Mouse (Mus musculus): ENCODE measurements around the gene Ncln. TPM values are rescaled to one million over a fixed set of nuclear protein-coding genes. Genes with fewer than 3 reads are reported as not detected.

Ncln gene
- not detected for polyA plus RNA-seq (2014; fragmentation: Illumina TruSeq; extraction: RNeasy Lipid Tissue Mini Kit (QIAGEN cat#74804); ENCODE audit: low read depth, low replicate concordance)

DNA sequence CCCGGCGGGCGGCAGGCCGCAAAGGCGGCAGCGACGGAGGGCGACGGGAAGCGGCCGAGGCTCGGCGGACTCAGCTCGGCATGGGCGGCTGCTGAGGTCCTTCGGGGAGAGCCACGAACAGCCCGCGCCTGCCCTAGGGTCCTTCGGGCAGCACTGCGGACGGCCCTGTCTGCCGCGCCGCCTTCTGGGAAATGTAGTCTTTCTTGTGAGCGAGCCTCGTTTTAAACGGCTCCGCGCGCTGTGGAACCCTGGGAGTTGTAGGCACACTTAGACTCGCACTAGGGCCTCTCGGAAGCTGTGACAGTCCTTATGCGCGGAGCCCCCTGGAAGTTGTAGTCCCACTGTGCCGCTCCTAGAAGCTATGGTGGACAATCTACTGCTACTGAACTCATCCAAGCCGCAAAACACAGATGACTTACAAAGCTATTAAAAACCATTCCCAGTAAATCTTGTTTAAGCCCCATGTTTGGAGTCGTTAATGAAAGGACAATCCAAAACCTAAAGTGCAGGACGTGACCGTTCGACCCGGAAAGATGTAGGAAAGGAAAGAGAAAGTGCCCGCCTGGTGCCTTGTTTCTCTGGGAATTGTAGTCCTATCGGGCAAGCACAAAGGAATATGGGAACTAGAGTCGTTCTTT lies at the start of gene Ncln:
TSS of gene Ncln (minus strand) at position 129 of the 638 bp plus-strand sequence.

DNA sequence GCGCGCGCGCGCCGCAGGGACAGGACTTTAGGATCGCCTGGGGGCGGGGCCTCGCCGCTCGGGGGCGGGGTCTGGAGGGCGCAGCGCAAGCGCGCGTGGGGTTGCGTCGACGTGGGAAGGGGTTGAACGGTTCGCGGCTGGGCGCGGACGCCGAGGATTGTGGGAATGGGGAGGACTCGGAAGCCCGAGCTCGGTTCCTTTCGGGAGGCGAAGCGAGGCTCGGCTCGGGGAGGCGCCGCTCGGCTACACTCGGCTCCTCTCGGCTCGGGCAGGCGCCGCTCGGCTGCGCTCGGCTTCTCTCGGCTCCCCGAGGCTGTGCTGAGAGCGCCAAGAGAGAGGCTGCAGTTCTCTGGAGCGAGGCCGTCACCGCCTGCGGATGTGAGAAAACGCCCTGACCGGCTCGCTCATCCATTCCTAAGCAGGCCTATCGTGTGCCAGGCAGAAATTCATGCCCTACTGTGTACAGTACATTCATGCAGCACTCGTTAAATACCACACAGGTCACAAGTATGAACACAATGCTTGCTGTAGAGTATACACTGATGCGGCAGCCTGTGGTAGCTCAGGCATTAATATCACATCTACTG lies 49.1 kb upstream of the Ncln start, which contains the start of gene Gna11:
TSS of gene Gna11 (minus strand) at position 30 of the 587 bp plus-strand sequence.

DNA sequence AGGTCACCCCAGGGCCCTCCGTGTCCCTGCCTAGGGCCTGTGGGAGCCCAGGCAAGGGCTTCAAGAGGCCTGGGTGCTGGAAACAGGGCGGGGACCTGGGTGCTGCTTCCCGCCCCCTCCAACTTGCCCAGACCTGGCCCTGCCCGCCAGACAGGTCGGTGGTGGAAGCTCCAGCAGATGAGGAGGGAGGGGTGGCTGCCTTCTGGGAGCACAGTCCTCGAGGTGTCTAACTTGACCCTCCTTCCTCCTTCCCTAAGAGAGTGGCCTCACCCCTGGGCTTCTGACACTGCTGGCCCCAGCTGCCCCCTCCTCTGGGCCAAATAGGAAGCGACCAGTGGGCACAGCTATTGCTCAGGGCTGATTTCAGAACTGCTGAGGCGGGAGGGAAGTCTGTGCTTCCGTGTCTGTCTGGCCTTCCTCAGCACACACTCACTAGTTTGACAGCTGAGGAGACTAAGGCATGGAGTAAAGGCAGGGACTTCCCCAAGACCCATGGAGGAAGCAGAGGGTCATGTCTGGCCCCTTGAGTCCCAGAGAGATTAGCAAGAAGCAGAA lies 27.9 kb upstream of the Ncln start, which contains the start of gene Gna15:
TSS of gene Gna15 (minus strand) at position 175 of the 555 bp plus-strand sequence.

DNA sequence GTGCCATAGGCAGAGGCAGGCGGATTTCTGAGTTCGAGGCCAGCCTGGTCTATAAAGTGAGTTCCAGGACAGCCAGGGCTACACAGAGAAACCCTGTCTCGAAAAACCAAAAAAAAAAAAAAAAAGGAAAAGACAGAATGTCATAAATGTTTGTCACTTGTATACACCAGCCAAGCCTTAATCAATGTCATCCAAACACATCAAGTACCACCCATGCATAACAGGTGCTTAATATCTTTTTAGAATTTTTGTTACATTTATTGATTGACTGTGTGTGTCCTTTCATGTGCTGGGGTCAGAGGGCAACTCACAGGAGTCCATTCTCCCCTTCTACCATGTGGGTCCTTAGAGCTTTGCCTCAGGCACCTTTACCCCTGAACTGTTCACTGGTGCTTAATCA lies 3.8 kb upstream of the Ncln start, which contains the start of gene S1pr4:
TSS of gene S1pr4 (minus strand) at position 101 of the 400 bp plus-strand sequence.

DNA sequence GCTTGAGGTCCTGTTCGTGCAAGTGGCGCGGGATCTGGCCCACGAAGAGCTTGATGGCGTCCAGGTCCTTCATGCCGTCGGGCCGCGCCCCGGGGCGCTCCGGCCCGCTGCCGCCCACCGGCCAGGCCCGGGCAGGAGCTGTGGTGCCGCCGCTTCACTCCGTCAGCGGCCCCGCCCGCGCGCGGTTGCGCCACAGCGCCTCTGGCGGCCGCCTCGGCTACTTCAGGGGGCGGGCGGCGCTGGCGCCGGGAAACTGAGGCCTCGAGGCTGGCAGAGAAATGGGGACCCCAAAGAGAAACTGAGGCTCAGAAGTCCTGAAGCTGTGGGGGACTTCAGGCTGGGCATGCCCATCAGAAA lies 13.7 kb downstream of the Ncln start, which contains the start of gene Celf5:
TSS of gene Celf5 (minus strand) at position 177 of the 357 bp plus-strand sequence.

DNA sequence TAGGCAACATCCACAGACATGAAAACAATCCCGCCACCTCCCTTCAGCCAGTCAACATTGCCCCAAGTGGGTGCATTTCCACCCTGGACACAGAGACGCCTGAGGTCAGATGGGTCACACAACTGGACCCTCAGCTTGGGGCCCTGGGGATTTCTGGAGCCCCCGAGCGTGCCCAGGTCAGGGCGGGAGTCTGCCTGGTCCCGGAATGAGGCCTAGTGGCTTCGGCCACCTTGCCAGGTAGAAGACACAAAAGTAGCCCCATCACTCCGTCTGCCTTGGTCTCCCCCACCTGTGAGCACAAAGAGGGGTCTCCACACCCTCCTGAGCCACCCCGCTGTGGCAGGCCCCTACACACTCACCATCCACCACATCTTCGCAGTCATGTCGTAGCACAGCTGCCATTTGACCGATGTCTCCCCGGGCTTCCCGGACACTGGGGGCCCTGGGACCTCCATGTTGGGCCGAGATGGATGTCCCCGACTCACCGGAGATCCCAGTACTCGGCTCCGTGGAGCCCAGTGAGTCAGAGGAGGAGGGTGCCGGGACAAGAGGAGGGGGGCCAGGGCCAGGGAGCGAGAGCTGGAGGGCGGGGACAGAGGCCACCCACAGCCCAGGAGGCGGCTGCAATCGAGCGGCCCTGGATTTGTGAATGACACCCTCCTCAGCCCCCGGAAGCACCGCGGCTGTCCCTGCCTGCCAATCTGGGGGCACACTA lies 40.9 kb downstream of the Ncln start, which contains the start of gene Nfic:
TSS of gene Nfic (minus strand) at position 455 of the 715 bp plus-strand sequence.

Other genes starting within 250 kb of the Ncln start
- not detected for gene Matk, start 243.5 kb downstream of the Ncln start, polyA plus RNA-seq (2014; fragmentation: Illumina TruSeq; extraction: RNeasy Lipid Tissue Mini Kit (QIAGEN cat#74804); ENCODE audit: low read depth, low replicate concordance)
- gene Mrpl54, start 229.5 kb downstream of the Ncln start, polyA plus RNA-seq (2014; fragmentation: Illumina TruSeq; extraction: RNeasy Lipid Tissue Mini Kit (QIAGEN cat#74804); ENCODE audit: low read depth, low replicate concordance): 1.2 TPM
- not detected for gene Apba3, start 229.4 kb downstream of the Ncln start, polyA plus RNA-seq (2014; fragmentation: Illumina TruSeq; extraction: RNeasy Lipid Tissue Mini Kit (QIAGEN cat#74804); ENCODE audit: low read depth, low replicate concordance)
- 7.8 TPM for gene Tjp3, start 204.8 kb downstream of the Ncln start, polyA plus RNA-seq (2014; fragmentation: Illumina TruSeq; extraction: RNeasy Lipid Tissue Mini Kit (QIAGEN cat#74804); ENCODE audit: low read depth, low replicate concordance)
- gene Pip5k1c, start 203.4 kb downstream of the Ncln start, polyA plus RNA-seq (2014; fragmentation: Illumina TruSeq; extraction: RNeasy Lipid Tissue Mini Kit (QIAGEN cat#74804); ENCODE audit: low read depth, low replicate concordance): 2.6 TPM
- 0.16 TPM for gene Cactin, start 175.3 kb downstream of the Ncln start, polyA plus RNA-seq (2014; fragmentation: Illumina TruSeq; extraction: RNeasy Lipid Tissue Mini Kit (QIAGEN cat#74804); ENCODE audit: low read depth, low replicate concordance)
- gene Tbxa2r, start 167.7 kb downstream of the Ncln start, polyA plus RNA-seq (2014; fragmentation: Illumina TruSeq; extraction: RNeasy Lipid Tissue Mini Kit (QIAGEN cat#74804); ENCODE audit: low read depth, low replicate concordance): not detected
- not detected for gene Gipc3, start 153.1 kb downstream of the Ncln start, polyA plus RNA-seq (2014; fragmentation: Illumina TruSeq; extraction: RNeasy Lipid Tissue Mini Kit (QIAGEN cat#74804); ENCODE audit: low read depth, low replicate concordance)
- gene Hmg20b, start 145.9 kb downstream of the Ncln start, polyA plus RNA-seq (2014; fragmentation: Illumina TruSeq; extraction: RNeasy Lipid Tissue Mini Kit (QIAGEN cat#74804); ENCODE audit: low read depth, low replicate concordance): 11.0 TPM
- gene Mfsd12, start 138.9 kb downstream of the Ncln start, polyA plus RNA-seq (2014; fragmentation: Illumina TruSeq; extraction: RNeasy Lipid Tissue Mini Kit (QIAGEN cat#74804); ENCODE audit: low read depth, low replicate concordance): 0.13 TPM
- gene 4930404N11Rik, start 130.6 kb downstream of the Ncln start, polyA plus RNA-seq (2014; fragmentation: Illumina TruSeq; extraction: RNeasy Lipid Tissue Mini Kit (QIAGEN cat#74804); ENCODE audit: low read depth, low replicate concordance): not detected
- gene Fzr1, start 117.9 kb downstream of the Ncln start, polyA plus RNA-seq (2014; fragmentation: Illumina TruSeq; extraction: RNeasy Lipid Tissue Mini Kit (QIAGEN cat#74804); ENCODE audit: low read depth, low replicate concordance): 0.19 TPM
- not detected for gene Dohh, start 112.0 kb downstream of the Ncln start, polyA plus RNA-seq (2014; fragmentation: Illumina TruSeq; extraction: RNeasy Lipid Tissue Mini Kit (QIAGEN cat#74804); ENCODE audit: low read depth, low replicate concordance)
- 0.32 TPM for gene Gm48551, start 111.9 kb downstream of the Ncln start, polyA plus RNA-seq (2014; fragmentation: Illumina TruSeq; extraction: RNeasy Lipid Tissue Mini Kit (QIAGEN cat#74804); ENCODE audit: low read depth, low replicate concordance)
- gene Gm48552, start 107.4 kb downstream of the Ncln start, polyA plus RNA-seq (2014; fragmentation: Illumina TruSeq; extraction: RNeasy Lipid Tissue Mini Kit (QIAGEN cat#74804); ENCODE audit: low read depth, low replicate concordance): not detected
- 21.2 TPM for gene Smim24, start 103.3 kb downstream of the Ncln start, polyA plus RNA-seq (2014; fragmentation: Illumina TruSeq; extraction: RNeasy Lipid Tissue Mini Kit (QIAGEN cat#74804); ENCODE audit: low read depth, low replicate concordance)
- 8.2 TPM for gene Nfic, start 40.8 kb downstream of the Ncln start, polyA plus RNA-seq (2014; fragmentation: Illumina TruSeq; extraction: RNeasy Lipid Tissue Mini Kit (QIAGEN cat#74804); ENCODE audit: low read depth, low replicate concordance)
- 3.1 TPM for gene Celf5, start 13.7 kb downstream of the Ncln start, polyA plus RNA-seq (2014; fragmentation: Illumina TruSeq; extraction: RNeasy Lipid Tissue Mini Kit (QIAGEN cat#74804); ENCODE audit: low read depth, low replicate concordance)
- gene S1pr4, start 3.7 kb upstream of the Ncln start, polyA plus RNA-seq (2014; fragmentation: Illumina TruSeq; extraction: RNeasy Lipid Tissue Mini Kit (QIAGEN cat#74804); ENCODE audit: low read depth, low replicate concordance): not detected
- not detected for gene Gna15, start 27.8 kb upstream of the Ncln start, polyA plus RNA-seq (2014; fragmentation: Illumina TruSeq; extraction: RNeasy Lipid Tissue Mini Kit (QIAGEN cat#74804); ENCODE audit: low read depth, low replicate concordance)
- 8.6 TPM for gene Gna11, start 48.8 kb upstream of the Ncln start, polyA plus RNA-seq (2014; fragmentation: Illumina TruSeq; extraction: RNeasy Lipid Tissue Mini Kit (QIAGEN cat#74804); ENCODE audit: low read depth, low replicate concordance)
- 16.2 TPM for gene Aes, start 63.1 kb upstream of the Ncln start, polyA plus RNA-seq (2014; fragmentation: Illumina TruSeq; extraction: RNeasy Lipid Tissue Mini Kit (QIAGEN cat#74804); ENCODE audit: low read depth, low replicate concordance)
- gene Tle2, start 78.2 kb upstream of the Ncln start, polyA plus RNA-seq (2014; fragmentation: Illumina TruSeq; extraction: RNeasy Lipid Tissue Mini Kit (QIAGEN cat#74804); ENCODE audit: low read depth, low replicate concordance): 1.1 TPM
- gene Tle6, start 104.7 kb upstream of the Ncln start, polyA plus RNA-seq (2014; fragmentation: Illumina TruSeq; extraction: RNeasy Lipid Tissue Mini Kit (QIAGEN cat#74804); ENCODE audit: low read depth, low replicate concordance): 2.0 TPM
- gene BC025920, start 109.9 kb upstream of the Ncln start, polyA plus RNA-seq (2014; fragmentation: Illumina TruSeq; extraction: RNeasy Lipid Tissue Mini Kit (QIAGEN cat#74804); ENCODE audit: low read depth, low replicate concordance): 3.1 TPM
- gene Sirt6, start 131.4 kb upstream of the Ncln start, polyA plus RNA-seq (2014; fragmentation: Illumina TruSeq; extraction: RNeasy Lipid Tissue Mini Kit (QIAGEN cat#74804); ENCODE audit: low read depth, low replicate concordance): not detected
- 2.2 TPM for gene Ankrd24, start 132.1 kb upstream of the Ncln start, polyA plus RNA-seq (2014; fragmentation: Illumina TruSeq; extraction: RNeasy Lipid Tissue Mini Kit (QIAGEN cat#74804); ENCODE audit: low read depth, low replicate concordance)
- 16.4 TPM for gene Gm10778, start 152.7 kb upstream of the Ncln start, polyA plus RNA-seq (2014; fragmentation: Illumina TruSeq; extraction: RNeasy Lipid Tissue Mini Kit (QIAGEN cat#74804); ENCODE audit: low read depth, low replicate concordance)
- gene Zfp433, start 208.4 kb upstream of the Ncln start, polyA plus RNA-seq (2014; fragmentation: Illumina TruSeq; extraction: RNeasy Lipid Tissue Mini Kit (QIAGEN cat#74804); ENCODE audit: low read depth, low replicate concordance): 35.5 TPM

All from sigmoid colon, adult 10 weeks (tissue).